Mouse (Mus musculus): ENCODE results near the gene Ptges2. TPM values are rescaled to one million over a fixed set of nuclear protein-coding genes. Genes with fewer than 3 reads are reported as not detected.

Ptges2 gene
- polyA plus RNA-seq, 1 experiment from 2014 or later: 49.4 TPM

- peak overlapping the region; percentile 67 for H3K4me3 ChIP-seq (ENCODE audit: low read depth, low read length)
- H3K27ac ChIP-seq (ENCODE audit: low read depth, low read length): no peak overlapping the region
- no peak for TF ChIP-seq CTCF (IDR thresholded peaks at IDR 0.05; ENCODE audit: low read depth)
- H3K9me3 ChIP-seq (ENCODE audit: control insufficient read depth): no peaks in the 10 kb centered on the region
- no peaks in the 10 kb centered on the region for H3K27me3 ChIP-seq (replicated peaks; ENCODE audit: control insufficient read depth, insufficient read depth, low read length)
- 0 out of 2 replicates have a peak, but pooled peaks cover 3% of the 10 kb centered on the region for H3K4me1 ChIP-seq (replicated peaks; ENCODE audit: control insufficient read depth, insufficient read depth, low read length)
- peaks cover 31% of the 10 kb centered on the region for H3K36me3 ChIP-seq (ENCODE audit: control insufficient read depth, insufficient read depth)
- H3K4me2 ChIP-seq (replicated peaks; ENCODE audit: low read depth): peak overlapping the region; percentile 88
- WGBS: 80% methylated on average over 8 of the region's 8 CpGs
- H3K9ac ChIP-seq (ENCODE audit: low read depth, low read length): peak overlapping the region; percentile 80
- no peak for ATAC-seq
Measured at GRCm38 (mm10) chr2:32364121-32364520, 31.6 kb upstream of the Ptges2 start.

GRCm38 (mm10) chr2:32367315-32367714 is 28.4 kb upstream of the Ptges2 start:
- Histone ChIP-seq H3K27me3 (replicated peaks; ENCODE audit: control insufficient read depth, insufficient read depth, low read length) (no peaks in the 10 kb centered on the region), H3K4me2 (replicated peaks; ENCODE audit: low read depth) (no peak overlapping the region), H3K36me3 (ENCODE audit: control insufficient read depth, insufficient read depth) (peaks cover 62% of the 10 kb centered on the region), H3K4me1 (replicated peaks; ENCODE audit: control insufficient read depth, insufficient read depth, low read length) (no peaks in the 10 kb centered on the region), H3K9ac (ENCODE audit: low read depth, low read length) (no peak overlapping the region), H3K27ac (ENCODE audit: low read depth, low read length) (no peak overlapping the region), H3K9me3 (ENCODE audit: control insufficient read depth) (no peaks in the 10 kb centered on the region), H3K4me3 (ENCODE audit: low read depth, low read length) (no peak overlapping the region)
- 91% methylated on average over 5 of the region's 5 CpGs for WGBS
- no peak for TF ChIP-seq CTCF (IDR thresholded peaks at IDR 0.05; ENCODE audit: low read depth)
- no peak for ATAC-seq

- WGBS: 92% methylated on average over 10 of the region's 10 CpGs
- no peak overlapping the region for H3K27ac ChIP-seq (ENCODE audit: low read depth, low read length)
- H3K4me3 ChIP-seq (ENCODE audit: low read depth, low read length): no peak overlapping the region
- H3K9ac ChIP-seq (ENCODE audit: low read depth, low read length): no peak overlapping the region
- no peak overlapping the region for H3K4me2 ChIP-seq (replicated peaks; ENCODE audit: low read depth)
- no peaks in the 10 kb centered on the region for H3K4me1 ChIP-seq (replicated peaks; ENCODE audit: control insufficient read depth, insufficient read depth, low read length)
- no peak for TF ChIP-seq CTCF (IDR thresholded peaks at IDR 0.05; ENCODE audit: low read depth)
- no peaks in the 10 kb centered on the region for H3K9me3 ChIP-seq (ENCODE audit: control insufficient read depth)
- no peak for ATAC-seq
- no peaks in the 10 kb centered on the region for H3K27me3 ChIP-seq (replicated peaks; ENCODE audit: control insufficient read depth, insufficient read depth, low read length)
- peaks cover 89% of the 10 kb centered on the region for H3K36me3 ChIP-seq (ENCODE audit: control insufficient read depth, insufficient read depth)
Measured at GRCm38 (mm10) chr2:32374191-32374590, 21.5 kb upstream of the Ptges2 start.

GRCm38 (mm10) chr2:32375317-32375940 is 20.3 kb upstream of the Ptges2 start:
- no peaks in the 10 kb centered on the region for H3K9me3 ChIP-seq (ENCODE audit: control insufficient read depth)
- H3K9ac ChIP-seq (ENCODE audit: low read depth, low read length): no peak overlapping the region
- peaks cover 78% of the 10 kb centered on the region for H3K36me3 ChIP-seq (ENCODE audit: control insufficient read depth, insufficient read depth)
- 84% methylated on average over 13 of the region's 13 CpGs for WGBS
- no peak for ATAC-seq
- H3K27ac ChIP-seq (ENCODE audit: low read depth, low read length): no peak overlapping the region
- H3K4me3 ChIP-seq (ENCODE audit: low read depth, low read length): no peak overlapping the region
- no peaks in the 10 kb centered on the region for H3K4me1 ChIP-seq (replicated peaks; ENCODE audit: control insufficient read depth, insufficient read depth, low read length)
- no peaks in the 10 kb centered on the region for H3K27me3 ChIP-seq (replicated peaks; ENCODE audit: control insufficient read depth, insufficient read depth, low read length)
- H3K4me2 ChIP-seq (replicated peaks; ENCODE audit: low read depth): no peak overlapping the region
- TF ChIP-seq CTCF (IDR thresholded peaks at IDR 0.05; ENCODE audit: low read depth): no peak

GRCm38 (mm10) chr2:32376963-32377362 is 18.7 kb upstream of the Ptges2 start:
- Histone ChIP-seq H3K27ac (ENCODE audit: low read depth, low read length) (no peak overlapping the region), H3K4me2 (replicated peaks; ENCODE audit: low read depth) (no peak overlapping the region), H3K9me3 (ENCODE audit: control insufficient read depth) (no peaks in the 10 kb centered on the region), H3K27me3 (replicated peaks; ENCODE audit: control insufficient read depth, insufficient read depth, low read length) (no peaks in the 10 kb centered on the region), H3K36me3 (ENCODE audit: control insufficient read depth, insufficient read depth) (peaks cover 63% of the 10 kb centered on the region), H3K4me1 (replicated peaks; ENCODE audit: control insufficient read depth, insufficient read depth, low read length) (0 out of 2 replicates have a peak, but pooled peaks cover 4% of the 10 kb centered on the region), H3K4me3 (ENCODE audit: low read depth, low read length) (no peak overlapping the region), H3K9ac (ENCODE audit: low read depth, low read length) (no peak overlapping the region)
- no peak for ATAC-seq
- no peak for TF ChIP-seq CTCF (IDR thresholded peaks at IDR 0.05; ENCODE audit: low read depth)
- 93% methylated on average over 10 of the region's 10 CpGs for WGBS

- Histone ChIP-seq H3K9ac (ENCODE audit: low read depth, low read length) (no peak overlapping the region), H3K4me2 (replicated peaks; ENCODE audit: low read depth) (no peak overlapping the region), H3K36me3 (ENCODE audit: control insufficient read depth, insufficient read depth) (peaks cover 42% of the 10 kb centered on the region), H3K4me1 (replicated peaks; ENCODE audit: control insufficient read depth, insufficient read depth, low read length) (0 out of 2 replicates have a peak, but pooled peaks cover 4% of the 10 kb centered on the region), H3K27me3 (replicated peaks; ENCODE audit: control insufficient read depth, insufficient read depth, low read length) (no peaks in the 10 kb centered on the region), H3K27ac (ENCODE audit: low read depth, low read length) (no peak overlapping the region), H3K9me3 (ENCODE audit: control insufficient read depth) (no peaks in the 10 kb centered on the region), H3K4me3 (ENCODE audit: low read depth, low read length) (no peak overlapping the region)
- ATAC-seq: no peak
- TF ChIP-seq CTCF (IDR thresholded peaks at IDR 0.05; ENCODE audit: low read depth): no peak
- 82% methylated on average over 7 of the region's 7 CpGs for WGBS
Measured at GRCm38 (mm10) chr2:32380001-32380500, 15.6 kb upstream of the Ptges2 start.

Data from intestine, postnatal 0 days (tissue).